Mouse (Mus musculus): ENCODE measurements around the gene Nceh1. TPM values are rescaled to one million over a fixed set of nuclear protein-coding genes. Genes with fewer than 3 reads are reported as not detected.

Gene Nceh1
- total and polyA plus RNA-seq, 3 experiments, result 8.5 to 11.8 (median 9.2) TPM

GRCm38 (mm10) chr3:27155051-27155855 lies 27.5 kb upstream of the Nceh1 start:
- Histone ChIP-seq H3K36me3 (replicated peaks in 1 of 2; ENCODE audit: control insufficient read depth in 1 of 2, insufficient read depth in 1 of 2, low read length in 1 of 2) (peaks cover under 1 to 10% of the 10 kb centered on the region in 2 experiments), H3K4me3 (replicated peaks in 1 of 3; ENCODE audit: low read depth in 2 of 3, low read length in 2 of 3, poor library complexity in 1 of 3) (no peak overlapping the region), H3K4me1 (ENCODE audit: control insufficient read depth in 1 of 2, insufficient read depth in 2 of 2) (peaks cover 6 to 31% of the 10 kb centered on the region in 2 experiments), H3K79me2 (replicated peaks; ENCODE audit: control insufficient read depth, extremely low read depth, insufficient read depth, poor library complexity, severe bottlenecking) (peaks cover 30% of the 10 kb centered on the region), H3K9me3 (replicated peaks; ENCODE audit: low read length) (no peaks in the 10 kb centered on the region), H3K4me2 (ENCODE audit: insufficient read depth, low read depth, poor library complexity, severe bottlenecking) (no peak overlapping the region), H3K27me3 (replicated peaks) (no peaks in the 10 kb centered on the region), H3K27ac (ENCODE audit: insufficient read depth, low read depth) (no peak overlapping the region), H3K9ac (ENCODE audit: insufficient read depth, low read depth) (no peak overlapping the region)
- in situ Hi-C loops (cut with MboI; ENCODE audit: low pct_ligation_motif_present, low pct_unique_long_range_greater_than_20kb, low sequenced_read_pairs) (no loop called here), dilution Hi-C loops (cut with MboI; ENCODE audit: extremely low pct_ligation_motif_present, extremely low pct_unique_long_range_greater_than_20kb, low sequenced_read_pairs) (no loop called here)
- no peak for TF ChIP-seq BHLHE40 (IDR thresholded peaks at IDR 0.05; ENCODE audit: low read depth, low read length)
- no peak for TF ChIP-seq MYC (IDR thresholded peaks at IDR 0.05; ENCODE audit: low read depth, low read length)
- no peak for TF ChIP-seq SIN3A (IDR thresholded peaks at IDR 0.05; ENCODE audit: low read length)
- TF ChIP-seq SMC3 (IDR thresholded peaks at IDR 0.05; ENCODE audit: low read depth, low read length), result no peak
- TF ChIP-seq USF1 (IDR thresholded peaks at IDR 0.05; ENCODE audit: low read depth, low read length), result no peak
- TF ChIP-seq MAX (IDR thresholded peaks at IDR 0.05; ENCODE audit: low read length), result no peak
- no peak for TF ChIP-seq POLR2AphosphoS2 (IDR thresholded peaks at IDR 0.05; ENCODE audit: low read depth, low read length)
- TF ChIP-seq TCF12 (IDR thresholded peaks at IDR 0.05; ENCODE audit: low read depth, low read length), result no peak
- no peak for TF ChIP-seq NELFE (IDR thresholded peaks at IDR 0.05; ENCODE audit: low read depth, low read length)
- TF ChIP-seq PAX5 (IDR thresholded peaks at IDR 0.05; ENCODE audit: low read length), result no peak
- no peak for TF ChIP-seq CHD1 (IDR thresholded peaks at IDR 0.05; ENCODE audit: low read depth, low read length)
- TF ChIP-seq EP300 (IDR thresholded peaks at IDR 0.05; ENCODE audit: low read length), result no peak
- TF ChIP-seq POLR2A (IDR thresholded peaks at IDR 0.05; ENCODE audit: low read depth, low read length), result no peak
- TF ChIP-seq JUN (IDR thresholded peaks at IDR 0.05; ENCODE audit: insufficient read depth, low read depth, low read length), result no peak
- TF ChIP-seq NRF1 (IDR thresholded peaks at IDR 0.05; ENCODE audit: low read depth, low read length), result no peak
- TF ChIP-seq RAD21 (IDR thresholded peaks at IDR 0.05; ENCODE audit: low read depth, low read length), result no peak
- TF ChIP-seq ZKSCAN1 (IDR thresholded peaks at IDR 0.05; ENCODE audit: borderline replicate concordance, low read depth, low read length), result no peak
- TF ChIP-seq MAFK (IDR thresholded peaks at IDR 0.05; ENCODE audit: insufficient replicate concordance, low read length), result no peak
- TF ChIP-seq E2F4 (IDR thresholded peaks at IDR 0.05; ENCODE audit: insufficient replicate concordance, low read depth, low read length), result no peak
- no peak for DNase-seq (ENCODE audit: extremely low read depth)

- dilution Hi-C loops (cut with MboI; ENCODE audit: extremely low pct_ligation_motif_present, extremely low pct_unique_long_range_greater_than_20kb, low sequenced_read_pairs), result no loop called here
- H3K9me3 ChIP-seq (replicated peaks; ENCODE audit: low read length), result no peaks in the 10 kb centered on the region
- peaks cover 23% of the 10 kb centered on the region for H3K79me2 ChIP-seq (replicated peaks; ENCODE audit: control insufficient read depth, extremely low read depth, insufficient read depth, poor library complexity, severe bottlenecking)
- H3K4me2 ChIP-seq (ENCODE audit: insufficient read depth, low read depth, poor library complexity, severe bottlenecking), result no peak overlapping the region
- H3K4me3 ChIP-seq (replicated peaks in 1 of 3; ENCODE audit: low read depth in 2 of 3, low read length in 2 of 3, poor library complexity in 1 of 3), result no peak overlapping the region
- no peak overlapping the region for H3K27ac ChIP-seq (ENCODE audit: insufficient read depth, low read depth)
- TF ChIP-seq SMC3 (IDR thresholded peaks at IDR 0.05; ENCODE audit: low read depth, low read length) (no peak), BHLHE40 (IDR thresholded peaks at IDR 0.05; ENCODE audit: low read depth, low read length) (no peak), NRF1 (IDR thresholded peaks at IDR 0.05; ENCODE audit: low read depth, low read length) (no peak), CHD2 (IDR thresholded peaks at IDR 0.05; ENCODE audit: low read length) (no peak), MAFK (IDR thresholded peaks at IDR 0.05; ENCODE audit: insufficient replicate concordance, low read length) (no peak), ZC3H11A (IDR thresholded peaks at IDR 0.05; ENCODE audit: low read depth, low read length) (no peak), POLR2A (IDR thresholded peaks at IDR 0.05; ENCODE audit: low read depth, low read length) (no peak), CTCF (conservative IDR thresholded peaks at IDR 0.05 in 1 of 2, IDR thresholded peaks at IDR 0.05 in 1 of 2; ENCODE audit: low read depth in 2 of 2, low read length in 2 of 2) (no peak)
- in situ Hi-C loops (cut with MboI; ENCODE audit: low pct_ligation_motif_present, low pct_unique_long_range_greater_than_20kb, low sequenced_read_pairs), result no loop called here
- DNase-seq (ENCODE audit: extremely low read depth), result no peak
- no peak overlapping the region for H3K9ac ChIP-seq (ENCODE audit: insufficient read depth, low read depth)
- peaks cover 0 to 4% of the 10 kb centered on the region in 2 experiments for H3K36me3 ChIP-seq (replicated peaks in 1 of 2; ENCODE audit: control insufficient read depth in 1 of 2, insufficient read depth in 1 of 2, low read length in 1 of 2)
- no peaks in the 10 kb centered on the region for H3K27me3 ChIP-seq (replicated peaks)
- H3K4me1 ChIP-seq (ENCODE audit: control insufficient read depth in 1 of 2, insufficient read depth in 2 of 2), result peaks cover 6 to 24% of the 10 kb centered on the region in 2 experiments
Observed at GRCm38 (mm10) chr3:27155856-27156593, 26.7 kb upstream of the Nceh1 start.
